Mouse (Mus musculus): ENCODE measurements at regions not wholly inside any gene's neighbourhood (a gene's known extent, or its start where the extent isn't known, plus 50 kb on each side); places are given as distances from the start of the nearest gene placed in this dataset.
A peak's percentile ranks its signal among the peaks of the same experiment; 100 is the strongest.

DNA sequence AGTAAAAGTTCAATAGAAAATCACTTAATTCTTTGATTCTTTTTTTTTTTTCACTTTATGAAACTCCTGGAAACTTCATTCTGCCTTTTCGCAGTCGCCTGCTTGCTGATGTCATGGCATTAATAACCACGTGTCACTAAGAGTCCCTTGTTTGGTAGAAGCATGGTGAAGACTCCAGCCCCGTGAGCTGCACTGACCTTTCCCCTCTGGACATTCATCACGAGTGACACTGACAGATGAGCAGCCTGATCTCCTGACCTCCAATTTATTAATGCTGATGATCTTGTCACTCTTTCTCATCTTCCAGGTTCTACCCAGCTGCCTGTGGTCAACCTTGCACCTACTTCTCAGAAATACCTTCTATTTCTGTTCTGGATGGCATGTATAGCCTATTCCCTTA is 867.1 kb upstream of the Slit2 start:
- H3K9me3 ChIP-seq (replicated peaks; ENCODE audit: control insufficient read depth, low read length) = no peaks in the 10 kb centered on the region
- no peak overlapping the region for H3K4me2 ChIP-seq (ENCODE audit: low read depth, low read length)
- H3K9ac ChIP-seq (ENCODE audit: low read length) = no peak overlapping the region
- no peak for ATAC-seq (ENCODE audit: insufficient read depth, low FRiP score)
- H3K27me3 ChIP-seq (ENCODE audit: control insufficient read depth, insufficient read depth, low read length) = no peaks in the 10 kb centered on the region
- no peak overlapping the region for H3K27ac ChIP-seq (ENCODE audit: low read length)
- 36% methylated on average over 5 of the region's 5 CpGs for WGBS
- H3K4me3 ChIP-seq (replicated peaks; ENCODE audit: low read length) = no peak overlapping the region
- H3K4me1 ChIP-seq (ENCODE audit: control insufficient read depth, insufficient read depth, low read length) = no peaks in the 10 kb centered on the region
- no peaks in the 10 kb centered on the region for H3K36me3 ChIP-seq (ENCODE audit: control insufficient read depth, insufficient read depth, low read length)

DNA sequence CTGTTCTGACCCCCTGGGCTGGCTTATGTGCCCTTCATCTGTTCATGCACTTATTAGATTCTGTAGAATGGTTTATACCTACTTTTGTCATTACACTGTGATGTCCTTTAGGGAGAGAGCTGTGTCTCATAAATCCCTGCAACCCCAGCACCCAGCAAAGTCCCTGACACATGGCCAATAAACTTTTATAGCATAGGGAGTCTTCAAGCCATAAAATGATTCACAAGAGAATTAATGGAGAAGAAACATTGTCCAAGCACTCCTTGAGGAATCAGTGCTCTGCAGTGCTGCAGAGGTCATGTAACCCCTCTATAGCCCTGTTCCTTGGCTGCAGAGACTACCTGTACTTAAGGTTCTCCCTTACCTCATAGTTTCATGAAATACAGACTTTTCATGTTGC is 887.2 kb upstream of the Slit2 start:
- no peaks in the 10 kb centered on the region for H3K27me3 ChIP-seq (ENCODE audit: control insufficient read depth, insufficient read depth, low read length)
- no peaks in the 10 kb centered on the region for H3K9me3 ChIP-seq (replicated peaks; ENCODE audit: control insufficient read depth, low read length)
- H3K4me1 ChIP-seq (ENCODE audit: control insufficient read depth, insufficient read depth, low read length) = no peaks in the 10 kb centered on the region
- H3K36me3 ChIP-seq (ENCODE audit: control insufficient read depth, insufficient read depth, low read length) = no peaks in the 10 kb centered on the region
- no peak overlapping the region for H3K27ac ChIP-seq (ENCODE audit: low read length)
- no peak overlapping the region for H3K4me2 ChIP-seq (ENCODE audit: low read depth, low read length)
- H3K4me3 ChIP-seq (replicated peaks; ENCODE audit: low read length) = no peak overlapping the region
- ATAC-seq (ENCODE audit: insufficient read depth, low FRiP score) = no peak
- no peak overlapping the region for H3K9ac ChIP-seq (ENCODE audit: low read length)

DNA sequence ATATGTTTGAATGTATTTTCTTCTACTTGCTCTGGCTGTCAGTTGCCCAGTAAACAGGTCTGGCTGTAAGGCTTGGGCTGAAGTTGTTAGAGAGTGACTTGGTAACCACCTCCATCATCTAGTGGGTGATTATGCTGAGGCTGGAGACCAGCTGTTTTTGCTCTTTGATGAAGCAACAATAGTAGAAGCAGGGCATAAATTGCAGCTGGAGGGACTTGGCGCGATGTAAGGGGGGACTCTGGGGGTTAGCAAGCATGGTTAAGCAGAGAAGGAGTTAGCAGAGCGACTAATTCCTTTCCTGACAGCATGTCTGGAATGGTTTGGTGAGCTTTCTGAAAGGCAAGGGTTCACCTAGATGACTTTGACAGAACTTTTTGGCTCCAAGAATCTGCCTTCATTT is 930.0 kb upstream of the Slit2 start:
- H3K9ac ChIP-seq (ENCODE audit: low read length) = no peak overlapping the region
- no peak for ATAC-seq (ENCODE audit: insufficient read depth, low FRiP score)
- H3K27me3 ChIP-seq (ENCODE audit: control insufficient read depth, insufficient read depth, low read length) = no peaks in the 10 kb centered on the region
- WGBS = 61% methylated on average over 3 of the region's 3 CpGs
- no peak overlapping the region for H3K27ac ChIP-seq (ENCODE audit: low read length)
- no peak overlapping the region for H3K4me3 ChIP-seq (replicated peaks; ENCODE audit: low read length)
- no peaks in the 10 kb centered on the region for H3K4me1 ChIP-seq (ENCODE audit: control insufficient read depth, insufficient read depth, low read length)
- no peaks in the 10 kb centered on the region for H3K36me3 ChIP-seq (ENCODE audit: control insufficient read depth, insufficient read depth, low read length)
- H3K9me3 ChIP-seq (replicated peaks; ENCODE audit: control insufficient read depth, low read length) = no peaks in the 10 kb centered on the region
- no peak overlapping the region for H3K4me2 ChIP-seq (ENCODE audit: low read depth, low read length)

DNA sequence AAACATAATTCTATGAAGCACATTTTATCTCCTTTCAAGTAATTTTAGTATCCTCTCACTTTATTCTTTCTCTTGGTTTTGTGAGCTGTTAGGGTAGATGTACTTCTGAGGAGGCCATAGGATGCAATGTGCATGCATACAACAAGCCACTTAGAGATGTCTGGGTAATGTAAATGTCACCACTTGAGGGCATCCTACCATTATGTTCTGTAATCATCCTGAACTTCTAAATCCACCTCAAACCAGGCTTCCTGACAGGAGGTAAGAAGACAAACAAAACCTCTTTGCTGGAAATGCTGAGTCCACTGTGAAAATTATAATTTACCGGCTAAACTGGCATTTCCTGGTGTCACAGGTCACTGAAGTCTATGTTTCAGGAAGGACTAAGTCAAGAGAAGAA is 946.2 kb upstream of the Slit2 start:
- no peak for ATAC-seq (ENCODE audit: insufficient read depth, low FRiP score)
- Histone ChIP-seq H3K4me3 (replicated peaks; ENCODE audit: low read length) (no peak overlapping the region), H3K9ac (ENCODE audit: low read length) (no peak overlapping the region), H3K4me2 (ENCODE audit: low read depth, low read length) (no peak overlapping the region), H3K4me1 (ENCODE audit: control insufficient read depth, insufficient read depth, low read length) (0 out of 2 replicates have a peak, but pooled peaks cover 3% of the 10 kb centered on the region), H3K36me3 (ENCODE audit: control insufficient read depth, insufficient read depth, low read length) (no peaks in the 10 kb centered on the region), H3K27me3 (ENCODE audit: control insufficient read depth, insufficient read depth, low read length) (no peaks in the 10 kb centered on the region), H3K27ac (ENCODE audit: low read length) (no peak overlapping the region), H3K9me3 (replicated peaks; ENCODE audit: control insufficient read depth, low read length) (no peaks in the 10 kb centered on the region)
- 51% methylated on average over 1 of the region's 1 CpGs for WGBS

DNA sequence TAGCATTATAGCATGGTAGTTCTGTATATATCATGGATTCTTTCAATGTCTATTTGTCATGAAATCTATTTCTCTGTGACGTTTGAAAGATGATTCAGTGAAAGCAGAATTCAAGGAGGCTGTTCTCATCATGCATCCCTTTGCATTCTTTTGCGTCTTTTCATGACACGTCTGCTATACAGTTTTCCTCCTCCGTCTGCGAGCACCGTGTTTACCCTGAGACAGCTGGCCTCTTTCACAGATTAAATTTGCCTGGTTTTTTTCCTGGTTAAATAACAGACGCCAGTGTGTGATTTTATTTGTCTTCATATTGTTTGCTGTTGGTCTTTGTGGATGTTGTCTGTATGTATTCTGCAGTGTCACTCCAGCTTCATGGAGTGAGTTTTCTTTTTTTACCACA is 948.9 kb upstream of the Slit2 start:
- Histone ChIP-seq H3K4me3 (replicated peaks; ENCODE audit: low read length) (no peak overlapping the region), H3K27ac (ENCODE audit: low read length) (no peak overlapping the region), H3K4me1 (ENCODE audit: control insufficient read depth, insufficient read depth, low read length) (0 out of 2 replicates have a peak, but pooled peaks cover 3% of the 10 kb centered on the region), H3K4me2 (ENCODE audit: low read depth, low read length) (no peak overlapping the region), H3K9me3 (replicated peaks; ENCODE audit: control insufficient read depth, low read length) (no peaks in the 10 kb centered on the region), H3K27me3 (ENCODE audit: control insufficient read depth, insufficient read depth, low read length) (no peaks in the 10 kb centered on the region), H3K36me3 (ENCODE audit: control insufficient read depth, insufficient read depth, low read length) (no peaks in the 10 kb centered on the region), H3K9ac (ENCODE audit: low read length) (no peak overlapping the region)
- no peak for ATAC-seq (ENCODE audit: insufficient read depth, low FRiP score)
- WGBS = 19% methylated on average over 7 of the region's 7 CpGs

DNA sequence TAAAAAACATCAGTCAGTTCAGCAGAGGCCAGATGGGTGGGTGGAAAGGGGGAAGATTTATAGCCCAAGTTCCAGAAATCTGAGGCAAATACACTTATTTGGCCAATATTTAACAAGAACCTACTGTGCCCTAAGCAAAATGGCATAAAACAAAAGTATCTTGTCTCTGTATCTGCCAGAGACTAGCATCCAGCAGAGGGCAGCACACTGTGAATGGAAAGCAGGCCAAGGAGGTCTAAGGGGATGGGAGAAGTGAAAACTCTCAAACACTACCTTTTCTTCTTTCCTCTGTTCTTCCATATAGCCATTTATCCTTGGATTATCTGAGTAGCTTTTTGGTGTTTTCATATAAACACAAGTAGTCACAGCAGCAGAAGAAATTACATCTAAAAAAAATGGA is 968.6 kb upstream of the Slit2 start:
- no peak overlapping the region for H3K9ac ChIP-seq (ENCODE audit: low read length)
- H3K4me3 ChIP-seq (replicated peaks; ENCODE audit: low read length) = no peak overlapping the region
- ATAC-seq (ENCODE audit: insufficient read depth, low FRiP score) = no peak
- no peak overlapping the region for H3K27ac ChIP-seq (ENCODE audit: low read length)
- H3K4me2 ChIP-seq (ENCODE audit: low read depth, low read length) = no peak overlapping the region
- H3K9me3 ChIP-seq (replicated peaks; ENCODE audit: control insufficient read depth, low read length) = no peaks in the 10 kb centered on the region
- H3K4me1 ChIP-seq (ENCODE audit: control insufficient read depth, insufficient read depth, low read length) = no peaks in the 10 kb centered on the region
- no peaks in the 10 kb centered on the region for H3K27me3 ChIP-seq (ENCODE audit: control insufficient read depth, insufficient read depth, low read length)
- no peaks in the 10 kb centered on the region for H3K36me3 ChIP-seq (ENCODE audit: control insufficient read depth, insufficient read depth, low read length)

DNA sequence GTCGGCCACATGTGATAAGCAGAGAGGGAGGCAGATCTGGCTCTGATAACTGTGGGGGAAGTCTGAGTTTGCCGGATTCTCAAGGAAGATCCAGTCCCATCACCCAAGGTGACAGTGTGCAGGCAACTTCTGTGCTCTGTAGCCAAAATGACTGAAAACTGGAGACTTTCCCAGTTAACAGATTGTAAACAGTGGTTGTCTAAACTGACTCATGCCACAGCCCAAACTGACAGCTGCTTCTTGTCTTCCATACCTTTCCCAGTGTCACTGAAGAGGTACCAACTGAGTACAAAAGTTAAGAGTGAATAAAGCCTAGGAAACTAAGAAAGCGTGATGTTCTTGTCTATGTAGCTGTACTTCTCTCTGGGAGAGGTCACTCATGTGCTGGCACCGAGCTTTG is 990.4 kb upstream of the Slit2 start:
- 54% methylated on average over 4 of the region's 4 CpGs for WGBS
- H3K4me3 ChIP-seq (replicated peaks; ENCODE audit: low read length) = no peak overlapping the region
- H3K27me3 ChIP-seq (ENCODE audit: control insufficient read depth, insufficient read depth, low read length) = no peaks in the 10 kb centered on the region
- no peak for ATAC-seq (ENCODE audit: insufficient read depth, low FRiP score)
- H3K36me3 ChIP-seq (ENCODE audit: control insufficient read depth, insufficient read depth, low read length) = no peaks in the 10 kb centered on the region
- no peak overlapping the region for H3K9ac ChIP-seq (ENCODE audit: low read length)
- no peak overlapping the region for H3K27ac ChIP-seq (ENCODE audit: low read length)
- no peaks in the 10 kb centered on the region for H3K4me1 ChIP-seq (ENCODE audit: control insufficient read depth, insufficient read depth, low read length)
- no peak overlapping the region for H3K4me2 ChIP-seq (ENCODE audit: low read depth, low read length)
- no peaks in the 10 kb centered on the region for H3K9me3 ChIP-seq (replicated peaks; ENCODE audit: control insufficient read depth, low read length)

DNA sequence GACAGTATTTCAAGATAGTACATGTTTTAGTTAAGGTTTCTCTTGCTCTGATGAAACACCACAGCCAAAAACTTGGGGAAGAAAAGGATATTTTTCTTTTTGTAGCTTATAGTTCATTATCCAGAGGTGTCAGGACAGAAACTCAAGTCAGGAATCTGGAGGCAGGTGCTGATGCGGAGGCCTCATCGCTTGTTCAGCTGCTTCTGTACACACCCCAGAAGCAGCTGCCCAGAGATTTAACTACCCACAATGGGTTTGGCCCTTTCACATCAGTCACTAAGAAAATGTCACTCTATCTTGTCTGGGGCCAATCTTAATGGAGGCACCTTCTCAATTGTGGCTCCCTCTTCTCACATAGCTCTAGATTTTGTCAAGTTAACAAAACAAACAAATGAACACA is 996.4 kb upstream of the Slit2 start:
- no peak overlapping the region for H3K4me3 ChIP-seq (replicated peaks; ENCODE audit: low read length)
- no peak overlapping the region for H3K9ac ChIP-seq (ENCODE audit: low read length)
- WGBS = 72% methylated on average over 2 of the region's 2 CpGs
- no peak for ATAC-seq (ENCODE audit: insufficient read depth, low FRiP score)
- H3K4me2 ChIP-seq (ENCODE audit: low read depth, low read length) = no peak overlapping the region
- H3K4me1 ChIP-seq (ENCODE audit: control insufficient read depth, insufficient read depth, low read length) = no peaks in the 10 kb centered on the region
- no peak overlapping the region for H3K27ac ChIP-seq (ENCODE audit: low read length)
- no peaks in the 10 kb centered on the region for H3K9me3 ChIP-seq (replicated peaks; ENCODE audit: control insufficient read depth, low read length)
- H3K36me3 ChIP-seq (ENCODE audit: control insufficient read depth, insufficient read depth, low read length) = no peaks in the 10 kb centered on the region
- no peaks in the 10 kb centered on the region for H3K27me3 ChIP-seq (ENCODE audit: control insufficient read depth, insufficient read depth, low read length)

DNA sequence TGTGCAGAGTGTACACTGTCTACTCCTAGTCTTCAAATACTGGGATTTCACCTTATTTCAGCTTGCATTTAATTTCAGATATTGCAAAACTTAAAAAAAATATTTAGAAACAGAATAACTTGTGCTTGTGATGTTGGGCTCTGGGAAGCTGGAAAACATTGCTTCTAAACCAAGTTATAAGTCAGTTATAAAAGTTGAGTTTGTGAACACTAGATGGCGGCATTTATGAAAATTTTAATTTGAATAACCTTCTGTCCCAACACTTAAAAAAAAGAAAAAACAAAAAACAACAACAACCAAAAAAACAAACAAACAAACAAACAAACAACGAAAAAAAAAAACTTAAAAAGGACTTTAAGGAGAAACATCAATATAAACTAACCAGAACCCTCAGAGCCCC is 1002.6 kb upstream of the Slit2 start:
- WGBS = 70% methylated on average over 2 of the region's 2 CpGs
- ATAC-seq (ENCODE audit: insufficient read depth, low FRiP score) = no peak
- Histone ChIP-seq H3K4me3 (replicated peaks; ENCODE audit: low read length) (no peak overlapping the region), H3K36me3 (ENCODE audit: control insufficient read depth, insufficient read depth, low read length) (no peaks in the 10 kb centered on the region), H3K4me1 (ENCODE audit: control insufficient read depth, insufficient read depth, low read length) (no peaks in the 10 kb centered on the region), H3K27ac (ENCODE audit: low read length) (no peak overlapping the region), H3K4me2 (ENCODE audit: low read depth, low read length) (no peak overlapping the region), H3K27me3 (ENCODE audit: control insufficient read depth, insufficient read depth, low read length) (no peaks in the 10 kb centered on the region), H3K9me3 (replicated peaks; ENCODE audit: control insufficient read depth, low read length) (no peaks in the 10 kb centered on the region), H3K9ac (ENCODE audit: low read length) (no peak overlapping the region)

DNA sequence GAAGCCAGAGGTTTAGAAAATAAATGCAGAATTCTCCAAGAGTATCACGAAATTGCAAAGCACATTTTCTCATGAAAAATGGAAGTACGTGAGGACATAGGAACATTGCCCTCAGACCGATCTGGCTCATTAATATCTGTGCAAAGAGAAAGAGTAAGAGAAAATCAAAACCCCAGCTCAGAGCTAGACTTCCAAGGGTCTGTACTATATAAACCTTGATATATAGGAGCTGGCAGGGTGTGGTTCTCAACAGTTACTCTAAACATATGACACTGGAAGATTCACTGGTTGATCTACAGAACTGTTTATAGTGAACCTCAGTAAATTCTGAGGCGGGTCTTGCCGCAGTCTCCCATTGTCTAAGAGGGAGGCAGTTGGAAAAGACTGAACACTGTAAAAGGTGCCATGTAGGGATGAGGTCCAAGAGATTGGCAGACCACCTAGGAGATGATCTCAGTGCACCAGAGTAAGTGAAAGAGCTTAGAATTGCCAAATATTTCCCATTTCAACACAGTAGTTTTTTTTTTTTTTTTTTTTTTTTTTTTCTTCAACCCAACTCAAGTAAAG is 1014.0 kb upstream of the Slit2 start:
- H3K27me3 ChIP-seq (ENCODE audit: control insufficient read depth, insufficient read depth, low read length) = no peaks in the 10 kb centered on the region
- no peaks in the 10 kb centered on the region for H3K4me1 ChIP-seq (ENCODE audit: control insufficient read depth, insufficient read depth, low read length)
- no peak overlapping the region for H3K9ac ChIP-seq (ENCODE audit: low read length)
- H3K4me2 ChIP-seq (ENCODE audit: low read depth, low read length) = no peak overlapping the region
- H3K36me3 ChIP-seq (ENCODE audit: control insufficient read depth, insufficient read depth, low read length) = no peaks in the 10 kb centered on the region
- ATAC-seq (ENCODE audit: insufficient read depth, low FRiP score) = peak; percentile 40; the same call in 1 of the 2 replicates
- H3K9me3 ChIP-seq (replicated peaks; ENCODE audit: control insufficient read depth, low read length) = no peaks in the 10 kb centered on the region
- no peak overlapping the region for H3K4me3 ChIP-seq (replicated peaks; ENCODE audit: low read length)
- no peak overlapping the region for H3K27ac ChIP-seq (ENCODE audit: low read length)
- WGBS = 73% methylated on average over 5 of the region's 5 CpGs

Measured in stomach, embryonic 16.5 days (tissue).